Mouse (Mus musculus) embryonic facial prominence, embryonic 15.5 days (tissue): ENCODE measurements around the gene Exoc7. TPM values are rescaled to one million over a fixed set of nuclear protein-coding genes. Genes with fewer than 3 reads are reported as not detected.
A peak's percentile ranks its signal among the peaks of the same experiment; 100 is the strongest.
"Not testable (repeated sequence)": the region's sequence is repeated elsewhere in the genome, so short reads cannot be mapped to it uniquely, and the experiment has no call there.

Source experiments
- ATAC-seq: fragments of 200-750 bp; cut with Nextera tagmentation; 2 replicates; pipeline ENCODE4 v1.8.0; 2017; ENCODE audit warnings: low read depth, moderate TSS enrichment; ENCODE audit not compliant: insufficient number of reproducible peaks, low FRiP score, low TSS enrichment
- H3K27ac ChIP-seq: fragments of 300-500 bp; sonication (generic); replicated peaks from 2 replicates; pipeline ENCODE4 v1.5.1; 2015; ENCODE audit warnings: mild to moderate bottlenecking, inconsistent platforms
- H3K27me3 ChIP-seq: fragments of 300-500 bp; sonication (generic); 2 replicates; pipeline ENCODE4 v1.6.1; 2015; ENCODE audit warnings: inconsistent platforms
- H3K36me3 ChIP-seq: fragments of 300-500 bp; sonication (generic); 2 replicates; pipeline ENCODE4 v1.6.1; 2015; ENCODE audit warnings: mild to moderate bottlenecking, inconsistent platforms
- H3K4me1 ChIP-seq: fragments of 300-500 bp; sonication (generic); 2 replicates; pipeline ENCODE4 v1.6.1; 2015; ENCODE audit warnings: inconsistent platforms
- H3K4me2 ChIP-seq: fragments of 300-500 bp; sonication (generic); replicated peaks from 2 replicates; pipeline ENCODE4 v1.6.1; 2015; ENCODE audit warnings: mild to moderate bottlenecking, inconsistent platforms
- H3K4me3 ChIP-seq: fragments of 300-500 bp; sonication (generic); replicated peaks from 2 replicates; pipeline ENCODE4 v1.5.1; 2015; ENCODE audit warnings: mild to moderate bottlenecking, inconsistent platforms
- H3K9ac ChIP-seq: fragments of 300-500 bp; sonication (generic); 2 replicates; pipeline ENCODE4 v1.6.1; 2015; ENCODE audit warnings: inconsistent platforms
- H3K9me3 ChIP-seq: fragments of 300-500 bp; sonication (generic); replicated peaks from 2 replicates; pipeline ENCODE4 v1.6.1; 2016; ENCODE audit warnings: inconsistent platforms
- WGBS: fragments of 180-500 bp; shearing (Covaris S2); methylation state at CpG from one replicate; pipeline ENCODE4 v1.1.7; 2015; 5-methylcytosine and 5-hydroxymethylcytosine counted together
- polyA plus RNA-seq: library from polyadenylated mRNA; unstranded; fragments of >200 nt; fragmentation: Nextera tagmentation; extraction: Ambion mirVana; gene quantifications from 2 replicates; pipeline ENCODE4 v1.2.1, GENCODE M21; 2015

Exoc7 gene
- polyA plus RNA-seq, 1 experiment from 2014 or later, result 68.8 TPM

DNA sequence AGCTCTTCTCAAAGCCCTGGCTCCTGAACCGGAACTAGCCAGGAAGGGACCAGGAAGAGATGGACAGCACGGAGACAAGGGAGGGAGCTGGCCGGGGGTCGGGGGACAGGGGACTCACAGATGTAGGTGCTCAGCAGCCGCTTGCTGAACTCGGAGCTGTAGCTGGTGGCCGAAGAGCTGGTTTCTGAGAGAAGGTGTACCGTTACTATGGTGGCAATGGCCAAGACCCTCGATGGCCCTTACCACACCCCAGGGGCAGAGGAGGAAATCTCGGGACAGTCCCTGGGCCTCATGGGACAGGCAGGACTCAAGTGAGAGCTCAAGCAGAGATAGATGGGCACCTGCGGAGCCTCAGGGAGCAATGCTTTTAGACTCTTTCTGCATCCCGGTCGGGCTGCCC lies 14.6 kb downstream of the Exoc7 start:
- no peak overlapping the region for H3K9ac ChIP-seq
- no peak for ATAC-seq
- peaks cover 5% of the 10 kb centered on the region; the same call in 1 of the 2 replicates for H3K4me1 ChIP-seq
- no peak overlapping the region for H3K4me3 ChIP-seq
- peaks cover 82% of the 10 kb centered on the region for H3K36me3 ChIP-seq
- no peaks in the 10 kb centered on the region for H3K27me3 ChIP-seq
- no peak overlapping the region for H3K4me2 ChIP-seq
- no peaks in the 10 kb centered on the region for H3K9me3 ChIP-seq
- no peak overlapping the region for H3K27ac ChIP-seq
- 92% methylated on average over 13 of the region's 13 CpGs for WGBS

DNA sequence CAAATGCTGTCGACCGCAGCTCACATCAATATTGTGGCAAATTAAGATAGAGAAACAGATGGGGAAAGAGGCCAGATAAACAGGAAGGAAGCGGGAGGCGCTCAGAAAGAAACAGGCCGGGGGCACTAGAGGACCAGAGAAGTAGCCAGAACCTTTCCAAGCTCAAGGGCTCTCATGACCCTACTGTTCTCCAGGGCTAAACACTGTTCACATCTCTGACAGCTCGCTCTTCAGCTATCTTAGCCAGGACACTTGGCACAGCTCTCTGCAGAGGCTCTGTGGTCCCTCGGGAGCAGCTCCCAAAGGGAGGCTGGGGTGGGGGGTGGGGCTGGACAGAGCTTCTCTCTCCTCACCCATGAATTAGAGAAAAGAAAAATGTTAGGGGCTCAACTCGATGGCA lies 16.5 kb downstream of the Exoc7 start:
- 76% methylated on average over 8 of the region's 8 CpGs for WGBS
- H3K4me3 ChIP-seq, result no peak overlapping the region
- no peak overlapping the region for H3K9ac ChIP-seq
- ATAC-seq, result no peak
- peaks cover 65% of the 10 kb centered on the region for H3K36me3 ChIP-seq
- no peak overlapping the region for H3K4me2 ChIP-seq
- H3K27me3 ChIP-seq, result no peaks in the 10 kb centered on the region
- no peaks in the 10 kb centered on the region for H3K9me3 ChIP-seq
- no peak overlapping the region for H3K27ac ChIP-seq
- peaks cover 5% of the 10 kb centered on the region; the same call in 1 of the 2 replicates for H3K4me1 ChIP-seq

DNA sequence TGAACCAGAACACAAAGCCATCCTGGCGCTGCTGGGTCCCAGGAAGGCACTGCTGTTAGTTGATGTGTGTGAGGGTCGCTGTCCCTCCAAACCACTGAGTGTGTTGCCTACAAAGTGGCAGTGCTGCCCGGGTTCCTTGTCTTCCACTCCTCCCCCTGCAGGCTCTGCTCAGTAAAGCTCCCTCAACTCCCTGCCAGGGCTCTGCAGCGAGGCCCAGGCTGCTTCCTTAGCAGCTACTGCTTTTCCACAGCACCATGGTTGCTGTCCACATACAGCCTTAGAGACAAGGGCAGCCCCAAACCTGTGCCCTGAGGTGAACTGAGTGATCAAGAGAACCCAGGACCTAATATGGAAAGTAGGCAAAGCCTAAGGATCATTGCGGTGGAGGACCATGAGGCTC lies 19.7 kb downstream of the Exoc7 start:
- H3K4me2 ChIP-seq, result no peak overlapping the region
- peaks cover 48% of the 10 kb centered on the region for H3K36me3 ChIP-seq
- no peak overlapping the region for H3K9ac ChIP-seq
- no peak for ATAC-seq
- H3K27ac ChIP-seq, result no peak overlapping the region
- peaks cover 11% of the 10 kb centered on the region for H3K4me1 ChIP-seq
- H3K9me3 ChIP-seq, result no peaks in the 10 kb centered on the region
- WGBS, result 70% methylated on average over 5 of the region's 5 CpGs
- no peak overlapping the region for H3K4me3 ChIP-seq
- peaks cover 29% of the 10 kb centered on the region for H3K27me3 ChIP-seq

DNA sequence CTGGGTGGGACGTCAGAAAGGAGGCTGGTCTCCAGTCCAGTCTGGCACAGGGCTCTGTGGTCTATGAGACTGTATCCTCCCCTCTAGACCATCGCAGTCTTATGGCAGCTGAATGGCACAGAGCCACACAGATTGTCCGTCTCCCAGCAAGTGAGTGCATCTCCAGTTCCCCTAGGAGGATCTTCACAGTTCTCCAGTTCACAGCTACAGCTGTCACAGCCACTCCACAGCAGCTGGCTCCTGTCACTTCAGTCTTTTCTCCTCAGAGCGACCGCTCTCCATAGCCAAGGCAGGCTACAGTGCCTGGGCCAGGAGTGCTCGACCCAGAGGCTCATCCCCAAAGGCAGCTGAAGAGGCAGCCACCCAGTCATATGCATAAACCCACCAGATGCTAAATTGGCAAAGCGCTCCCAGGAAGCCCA lies 21.3 kb downstream of the Exoc7 start:
- Histone ChIP-seq H3K4me3 (no peak overlapping the region), H3K4me1 (peaks cover 26% of the 10 kb centered on the region), H3K27ac (peak overlapping the region; percentile 51; the same call in 1 of the 2 replicates), H3K27me3 (peaks cover 45% of the 10 kb centered on the region), H3K36me3 (peaks cover 33% of the 10 kb centered on the region), H3K9ac (no peak overlapping the region), H3K4me2 (no peak overlapping the region), H3K9me3 (no peaks in the 10 kb centered on the region)
- WGBS, result 65% methylated on average over 7 of the region's 7 CpGs
- ATAC-seq, result peak; percentile 77

DNA sequence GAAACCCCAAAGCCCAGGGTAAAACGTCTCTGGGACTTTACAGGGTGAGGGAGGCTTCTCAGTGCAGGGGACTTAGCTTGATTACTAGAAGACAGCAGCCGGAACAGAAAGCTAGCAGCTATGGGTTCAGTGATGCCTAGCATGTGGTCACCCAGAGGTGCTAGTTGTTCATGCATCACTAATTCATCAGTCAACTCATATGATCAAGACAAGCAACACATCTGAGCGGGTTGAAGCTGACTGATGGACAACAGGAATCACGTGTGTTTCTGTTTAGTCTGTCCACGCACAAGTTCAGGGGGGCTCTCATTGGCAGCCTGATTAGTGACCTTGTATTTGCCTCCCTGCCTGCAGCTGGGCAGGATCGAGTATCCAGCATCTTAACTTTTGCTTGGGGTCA lies 23.1 kb downstream of the Exoc7 start:
- H3K27ac ChIP-seq, result no peak overlapping the region

DNA sequence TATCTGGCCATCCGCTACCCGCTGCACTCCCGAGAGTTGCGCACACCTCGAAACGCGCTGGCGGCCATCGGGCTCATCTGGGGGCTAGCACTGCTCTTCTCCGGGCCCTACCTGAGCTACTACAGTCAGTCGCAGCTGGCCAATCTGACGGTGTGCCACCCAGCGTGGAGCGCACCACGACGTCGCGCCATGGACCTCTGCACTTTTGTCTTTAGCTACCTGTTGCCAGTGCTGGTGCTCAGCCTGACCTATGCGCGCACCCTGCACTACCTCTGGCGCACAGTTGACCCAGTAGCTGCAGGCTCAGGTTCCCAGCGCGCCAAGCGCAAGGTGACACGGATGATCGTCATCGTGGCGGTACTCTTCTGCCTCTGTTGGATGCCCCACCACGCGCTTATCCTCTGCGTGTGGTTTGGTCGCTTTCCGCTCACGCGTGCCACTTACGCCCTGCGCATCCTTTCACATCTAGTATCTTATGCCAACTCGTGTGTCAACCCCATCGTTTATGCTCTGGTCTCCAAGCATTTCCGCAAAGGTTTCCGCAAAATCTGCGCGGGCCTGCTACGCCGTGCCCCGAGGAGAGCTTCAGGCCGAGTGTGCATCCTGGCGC lies 24.0 kb downstream of the Exoc7 start:
- Histone ChIP-seq H3K4me2 (peak overlapping the region; percentile 24), H3K4me1 (peaks cover 26% of the 10 kb centered on the region), H3K36me3 (peaks cover 5% of the 10 kb centered on the region; the same call in 1 of the 2 replicates), H3K27me3 (peaks cover 55% of the 10 kb centered on the region), H3K27ac (no peak overlapping the region), H3K9me3 (no peaks in the 10 kb centered on the region), H3K4me3 (peak overlapping the region; percentile 15; the same call in 1 of the 2 replicates), H3K9ac (no peak overlapping the region)
- no peak for ATAC-seq
- WGBS, result 10% methylated on average over 48 of the region's 48 CpGs

More for the DNA sequence above, 23.1 kb downstream of the Exoc7 start:
- Histone ChIP-seq H3K9ac (no peak overlapping the region), H3K9me3 (no peaks in the 10 kb centered on the region), H3K4me2 (no peak overlapping the region), H3K4me1 (peaks cover 26% of the 10 kb centered on the region), H3K4me3 (no peak overlapping the region), H3K27me3 (peaks cover 55% of the 10 kb centered on the region), H3K36me3 (peaks cover 15% of the 10 kb centered on the region)
- ATAC-seq, result no peak
- WGBS, result 27% methylated on average over 6 of the region's 6 CpGs

DNA sequence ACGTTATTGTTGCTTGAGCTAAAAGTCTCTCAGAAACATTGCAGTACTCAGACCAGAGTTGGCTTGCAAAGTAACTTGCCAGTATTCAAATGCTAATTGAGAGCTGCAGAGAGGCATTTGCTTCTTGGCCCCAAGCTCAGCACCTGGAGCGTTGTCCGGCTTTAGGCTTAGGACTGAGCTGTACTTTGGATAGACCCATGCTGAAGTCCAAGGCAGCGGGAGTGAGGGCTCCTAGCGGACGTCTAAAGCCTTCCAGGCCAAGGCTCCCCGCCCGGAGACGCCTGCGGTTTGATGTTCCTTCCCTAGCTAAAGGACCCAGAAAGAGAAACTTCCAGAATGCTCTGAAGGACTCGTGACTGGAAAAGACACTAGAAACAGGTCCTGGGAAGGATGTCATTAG lies 24.9 kb downstream of the Exoc7 start:
- peak overlapping the region; percentile 59; the same call in 1 of the 2 replicates for H3K4me2 ChIP-seq
- ATAC-seq, result no peak
- H3K36me3 ChIP-seq, result no peaks in the 10 kb centered on the region
- H3K9me3 ChIP-seq, result no peaks in the 10 kb centered on the region
- H3K4me3 ChIP-seq, result peak overlapping the region; percentile 15; the same call in 1 of the 2 replicates
- 3% methylated on average over 11 of the region's 11 CpGs for WGBS
- no peak overlapping the region for H3K27ac ChIP-seq
- H3K4me1 ChIP-seq, result peaks cover 26% of the 10 kb centered on the region
- no peak overlapping the region for H3K9ac ChIP-seq
- peaks cover 55% of the 10 kb centered on the region for H3K27me3 ChIP-seq

DNA sequence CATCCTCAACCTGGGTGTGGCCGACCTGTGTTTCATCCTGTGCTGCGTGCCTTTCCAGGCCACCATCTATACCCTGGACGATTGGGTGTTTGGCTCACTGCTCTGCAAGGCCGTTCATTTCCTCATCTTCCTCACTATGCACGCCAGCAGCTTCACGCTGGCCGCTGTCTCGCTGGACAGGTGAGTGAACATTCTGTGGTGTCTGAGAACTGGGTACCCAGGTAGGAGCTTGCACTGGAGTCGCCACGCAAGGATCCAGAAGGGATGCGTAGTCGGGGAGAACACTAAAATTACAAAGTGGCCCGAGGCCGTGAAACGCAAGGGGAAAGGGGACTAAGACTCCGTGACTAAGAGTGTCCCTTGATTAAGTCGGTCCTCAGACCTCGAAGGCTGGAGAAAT lies 25.4 kb downstream of the Exoc7 start:
- Histone ChIP-seq H3K27me3 (peaks cover 55% of the 10 kb centered on the region), H3K36me3 (no peaks in the 10 kb centered on the region), H3K4me1 (peaks cover 26% of the 10 kb centered on the region), H3K4me2 (peak overlapping the region; percentile 59), H3K27ac (no peak overlapping the region), H3K9ac (no peak overlapping the region), H3K4me3 (peak overlapping the region; percentile 39), H3K9me3 (no peaks in the 10 kb centered on the region)
- ATAC-seq, result no peak
- 2% methylated on average over 18 of the region's 18 CpGs for WGBS

DNA sequence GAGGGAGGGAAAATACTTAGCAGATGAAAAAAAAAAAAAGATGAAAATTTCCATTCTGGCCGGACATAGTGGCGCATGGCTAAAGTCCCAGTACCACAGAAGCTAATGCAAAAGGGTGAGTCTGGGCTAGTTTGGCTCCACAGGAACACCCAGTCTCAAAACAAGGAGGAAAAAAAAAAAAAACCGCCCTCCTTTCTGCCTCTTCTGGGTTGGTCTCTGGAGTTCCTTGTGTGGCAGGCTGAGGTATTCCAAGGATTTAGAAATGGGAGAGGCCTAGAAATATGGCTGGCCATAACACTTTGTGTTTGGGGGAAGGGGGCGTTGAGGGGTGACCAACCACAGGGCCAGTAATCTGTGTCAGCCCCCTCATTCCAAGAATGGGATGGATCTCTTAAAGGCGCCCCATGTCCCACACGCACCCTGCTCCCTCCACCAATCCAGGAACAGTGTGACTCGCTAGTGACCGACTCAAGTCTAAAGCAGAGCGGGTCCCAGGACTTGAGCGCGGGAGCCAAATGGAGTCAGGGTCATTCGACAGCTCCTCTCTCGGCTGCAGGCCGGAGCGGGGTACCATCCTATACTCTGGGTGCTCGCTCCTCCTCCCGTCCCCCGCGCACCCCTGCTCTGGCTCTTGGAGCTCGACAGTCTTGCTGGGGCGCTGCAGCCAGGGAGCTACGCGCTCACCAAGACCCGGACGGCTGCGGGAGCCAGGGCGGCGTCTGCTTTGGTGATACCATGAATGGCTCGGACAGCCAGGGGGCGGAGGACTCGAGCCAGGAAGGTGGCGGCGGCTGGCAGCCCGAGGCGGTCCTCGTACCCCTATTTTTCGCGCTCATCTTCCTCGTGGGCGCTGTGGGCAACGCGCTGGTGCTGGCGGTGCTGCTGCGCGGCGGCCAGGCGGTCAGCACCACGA lies 26.0 kb downstream of the Exoc7 start, which contains the start of gene Galr2:
Gene Galr2, plus strand, starts transcription at position 189 of the 913 bp plus-strand sequence.
- Histone ChIP-seq H3K9ac (peak within 1 kb of the TSS; percentile 40), H3K4me3 (peak within 1 kb of the TSS; percentile 39), H3K27me3 (peaks cover 55% of the 10 kb centered on the region), H3K36me3 (no peaks in the 10 kb centered on the region), H3K9me3 (no peaks in the 10 kb centered on the region), H3K4me2 (peak within 1 kb of the TSS; percentile 59), H3K4me1 (peaks cover 26% of the 10 kb centered on the region), H3K27ac (no peak within 1 kb of the TSS)
- 7% methylated on average over 48 of the region's 48 CpGs for WGBS
- ATAC-seq, result no peak

DNA sequence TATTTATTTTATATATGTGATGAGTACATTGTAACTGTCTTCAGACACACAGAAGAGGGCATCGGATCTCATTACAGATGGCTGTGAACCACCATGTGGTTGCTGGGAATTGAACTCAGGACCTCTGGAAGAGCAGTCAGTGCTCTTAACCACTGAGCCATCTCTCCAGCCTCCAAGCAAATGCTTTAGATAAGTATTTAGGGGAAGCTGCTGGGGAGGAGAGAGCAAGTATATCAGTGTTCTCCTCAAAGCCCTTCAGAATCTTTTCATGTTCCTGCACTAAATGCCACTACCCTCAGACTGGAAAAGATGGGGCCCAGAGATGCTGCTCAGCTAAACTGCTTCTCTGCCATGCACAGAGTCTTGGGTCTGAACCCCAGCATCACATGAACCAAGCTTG lies 29.8 kb downstream of the Exoc7 start:
- H3K4me2 ChIP-seq, H3K9ac ChIP-seq, ATAC-seq, H3K36me3 ChIP-seq, H3K27ac ChIP-seq, H3K9me3 ChIP-seq, H3K4me3 ChIP-seq: not testable (repeated sequence)
- H3K27me3 ChIP-seq, result peaks cover 24% of the 10 kb centered on the region
- WGBS, result 82% methylated on average over 1 of the region's 1 CpGs
- peaks cover 28% of the 10 kb centered on the region for H3K4me1 ChIP-seq

DNA sequence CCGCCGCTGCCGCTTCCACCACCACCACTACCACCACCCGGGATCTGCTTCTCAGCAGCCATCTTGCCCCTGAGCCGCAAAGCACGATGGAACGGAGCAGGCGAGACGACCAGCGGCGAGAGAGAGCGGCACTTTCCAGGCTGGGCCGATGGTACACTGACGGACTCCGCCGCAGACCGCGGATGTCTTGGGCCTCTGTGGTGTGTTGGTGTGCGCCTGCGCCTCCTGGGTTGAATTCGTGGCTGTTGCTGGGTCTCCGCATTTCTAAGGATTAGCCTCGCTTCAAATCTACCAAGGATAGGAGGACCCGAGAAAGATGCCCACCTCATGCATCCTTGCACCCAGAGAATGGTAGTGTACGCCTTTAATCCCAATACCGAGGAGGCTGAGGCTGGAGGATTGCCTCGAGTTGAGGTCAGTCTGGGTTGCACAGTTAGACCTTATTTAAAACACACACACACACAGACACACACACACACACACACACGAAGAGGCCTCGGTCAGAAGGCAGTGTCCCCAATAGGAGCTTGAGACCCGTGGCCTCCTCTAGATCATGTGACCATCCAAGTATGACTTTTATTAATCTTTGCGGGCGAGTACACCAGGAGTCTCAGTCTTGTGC lies 32.9 kb downstream of the Exoc7 start, which contains the start of gene Srp68:
Gene Srp68, minus strand, starts transcription at position 173 of the 622 bp plus-strand sequence.
- peak within 1 kb of the TSS; percentile 75 for H3K4me3 ChIP-seq
- WGBS, result 3% methylated on average over 32 of the region's 32 CpGs
- H3K9me3 ChIP-seq, result no peaks in the 10 kb centered on the region
- peak within 1 kb of the TSS; percentile 88 for H3K27ac ChIP-seq
- peak within 1 kb of the TSS; percentile 95 for H3K9ac ChIP-seq
- peaks cover 26% of the 10 kb centered on the region for H3K4me1 ChIP-seq
- H3K36me3 ChIP-seq, result peaks cover 32% of the 10 kb centered on the region
- H3K27me3 ChIP-seq, result no peaks in the 10 kb centered on the region
- peak; percentile 98 for ATAC-seq
- H3K4me2 ChIP-seq, result peak within 1 kb of the TSS; percentile 60
